Mouse (Mus musculus): ENCODE data around the gene Cluap1. TPM values are rescaled to one million over a fixed set of nuclear protein-coding genes. Genes with fewer than 3 reads are reported as not detected.

The Cluap1 gene
- polyA plus RNA-seq, 1 experiment from 2014 or later = 18.4 TPM

- Histone ChIP-seq H3K27me3 (replicated peaks; ENCODE audit: insufficient read depth, low read length) (no peaks in the 10 kb centered on the region), H3K4me1 (ENCODE audit: insufficient read depth, low read depth, low read length) (peaks cover 6% of the 10 kb centered on the region; the same call in 1 of the 2 replicates), H3K36me3 (ENCODE audit: insufficient read depth, low read length) (no peaks in the 10 kb centered on the region), H3K4me2 (replicated peaks; ENCODE audit: low read depth, low read length) (peak within 1 kb of the TSS; percentile 89), H3K9me3 (ENCODE audit: low read length) (no peaks in the 10 kb centered on the region), H3K4me3 (ENCODE audit: low read depth, low read length) (peak within 1 kb of the TSS; percentile 93), H3K27ac (ENCODE audit: low read length) (peak within 1 kb of the TSS; percentile 85), H3K9ac (replicated peaks; ENCODE audit: low read depth) (peak within 1 kb of the TSS; percentile 88)
- DNase-seq (ENCODE audit: low spot score) (peak; percentile 97), ATAC-seq (peak; percentile 100)
- peak; percentile 66 for TF ChIP-seq CTCF (IDR thresholded peaks at IDR 0.05)
- TF ChIP-seq EP300 (IDR thresholded peaks at IDR 0.05) = no peak
- under 1% methylated on average over 69 of the region's 88 CpGs for WGBS
Measured at GRCm38 (mm10) chr16:3884201-3885064, 24.2 kb upstream of the Cluap1 start, which contains the start of the genes Zfp597 and Gm20695. Gene Zfp597 (minus strand): TSS chr16:3884561. Gene Gm20695 (plus strand): TSS chr16:3884648.

GRCm38 (mm10) chr16:3885065-3885670, 23.4 kb upstream of the Cluap1 start:
- WGBS = 2% methylated on average over 10 of the region's 10 CpGs
- TF ChIP-seq CTCF (IDR thresholded peaks at IDR 0.05) = no peak
- no peak for TF ChIP-seq EP300 (IDR thresholded peaks at IDR 0.05)
- no peaks in the 10 kb centered on the region for H3K27me3 ChIP-seq (replicated peaks; ENCODE audit: insufficient read depth, low read length)
- peak overlapping the region; percentile 89 for H3K4me2 ChIP-seq (replicated peaks; ENCODE audit: low read depth, low read length)
- H3K9ac ChIP-seq (replicated peaks; ENCODE audit: low read depth) = peak overlapping the region; percentile 88
- no peaks in the 10 kb centered on the region for H3K9me3 ChIP-seq (ENCODE audit: low read length)
- H3K4me1 ChIP-seq (ENCODE audit: insufficient read depth, low read depth, low read length) = peaks cover 6% of the 10 kb centered on the region; the same call in 1 of the 2 replicates
- H3K36me3 ChIP-seq (ENCODE audit: insufficient read depth, low read length) = no peaks in the 10 kb centered on the region
- peak overlapping the region; percentile 93 for H3K4me3 ChIP-seq (ENCODE audit: low read depth, low read length)
- DNase-seq (ENCODE audit: low spot score) (peak; percentile 10), ATAC-seq (no peak)
- peak overlapping the region; percentile 85 for H3K27ac ChIP-seq (ENCODE audit: low read length)

- TF ChIP-seq EP300 (IDR thresholded peaks at IDR 0.05) = no peak
- TF ChIP-seq CTCF (IDR thresholded peaks at IDR 0.05) = no peak
- WGBS = 92% methylated on average over 14 of the region's 14 CpGs
- Histone ChIP-seq H3K27ac (ENCODE audit: low read length) (no peak overlapping the region), H3K9ac (replicated peaks; ENCODE audit: low read depth) (no peak overlapping the region), H3K36me3 (ENCODE audit: insufficient read depth, low read length) (no peaks in the 10 kb centered on the region), H3K27me3 (replicated peaks; ENCODE audit: insufficient read depth, low read length) (no peaks in the 10 kb centered on the region), H3K4me2 (replicated peaks; ENCODE audit: low read depth, low read length) (no peak overlapping the region), H3K9me3 (ENCODE audit: low read length) (no peaks in the 10 kb centered on the region), H3K4me1 (ENCODE audit: insufficient read depth, low read depth, low read length) (no peaks in the 10 kb centered on the region), H3K4me3 (ENCODE audit: low read depth, low read length) (no peak overlapping the region)
- DNase-seq (ENCODE audit: low spot score) (no peak), ATAC-seq (no peak)
Measured at GRCm38 (mm10) chr16:3891621-3892295, 16.8 kb upstream of the Cluap1 start.

GRCm38 (mm10) chr16:3893739-3894138, 14.9 kb upstream of the Cluap1 start:
- H3K9me3 ChIP-seq (ENCODE audit: low read length) = no peaks in the 10 kb centered on the region
- H3K4me1 ChIP-seq (ENCODE audit: insufficient read depth, low read depth, low read length) = no peaks in the 10 kb centered on the region
- H3K4me2 ChIP-seq (replicated peaks; ENCODE audit: low read depth, low read length) = no peak overlapping the region
- WGBS = 36% methylated on average over 3 of the region's 3 CpGs
- H3K9ac ChIP-seq (replicated peaks; ENCODE audit: low read depth) = no peak overlapping the region
- no peak for TF ChIP-seq EP300 (IDR thresholded peaks at IDR 0.05)
- no peak for TF ChIP-seq CTCF (IDR thresholded peaks at IDR 0.05)
- no peak overlapping the region for H3K27ac ChIP-seq (ENCODE audit: low read length)
- H3K4me3 ChIP-seq (ENCODE audit: low read depth, low read length) = no peak overlapping the region
- H3K36me3 ChIP-seq (ENCODE audit: insufficient read depth, low read length) = peaks cover 8% of the 10 kb centered on the region; the same call in 1 of the 2 replicates
- DNase-seq (ENCODE audit: low spot score) (no peak), ATAC-seq (no peak)
- H3K27me3 ChIP-seq (replicated peaks; ENCODE audit: insufficient read depth, low read length) = no peaks in the 10 kb centered on the region

GRCm38 (mm10) chr16:3895173-3895792, 13.3 kb upstream of the Cluap1 start:
- 53% methylated on average over 9 of the region's 9 CpGs for whole genome bisulfite sequencing
- Histone ChIP-seq H3K4me2 (replicated peaks; ENCODE audit: low read depth, low read length) (peak overlapping the region; percentile 29), H3K4me1 (ENCODE audit: insufficient read depth, low read depth, low read length) (no peaks in the 10 kb centered on the region), H3K9me3 (ENCODE audit: low read length) (no peaks in the 10 kb centered on the region), H3K27ac (ENCODE audit: low read length) (peak overlapping the region; percentile 86), H3K36me3 (ENCODE audit: insufficient read depth, low read length) (peaks cover 24% of the 10 kb centered on the region; the same call in 1 of the 2 replicates), H3K27me3 (replicated peaks; ENCODE audit: insufficient read depth, low read length) (no peaks in the 10 kb centered on the region), H3K9ac (replicated peaks; ENCODE audit: low read depth) (no peak overlapping the region; the same call in 1 of the 2 replicates), H3K4me3 (ENCODE audit: low read depth, low read length) (no peak overlapping the region)
- no peak for TF ChIP-seq CTCF (IDR thresholded peaks at IDR 0.05)
- peak; percentile 89 for TF ChIP-seq EP300 (IDR thresholded peaks at IDR 0.05)
- DNase-seq (ENCODE audit: low spot score) = peak; percentile 91
- peak; percentile 92 for ATAC-seq
